Mouse (Mus musculus): ENCODE data around the gene Cldn34b1.
"Not testable (repeated sequence)": the region's sequence is repeated elsewhere in the genome, so short reads cannot be mapped to it uniquely, and the experiment has no call there.

Cldn34b1 gene

GRCm38 (mm10) chrX:154890167-154890566 lies at the start of gene Cldn34b1:
Gene Cldn34b1, minus strand, starts transcription at chrX:154890267.
- not testable (repeated sequence) for DNase-seq (ENCODE audit: low spot score in 2 of 2)

- DNase-seq (ENCODE audit: low spot score in 2 of 2): not testable (repeated sequence)
Measured at GRCm38 (mm10) chrX:154935887-154936286, 45.8 kb upstream of the Cldn34b1 start, which contains the start of gene Magea6. Gene Magea6, minus strand, starts transcription at chrX:154935987.

Measured in thymus, postnatal 10 days (tissue).